ENCODE assay signal across 8 mouse cellular contexts in genomic region chr10:110727816-110728215, GRCm38 (mm10). TPM values are rescaled to one million over a fixed set of nuclear protein-coding genes. Genes with fewer than 3 reads are reported as not detected.
DNase-seq lines count a peak whose midpoint lies in the region; ATAC-seq and TF ChIP-seq lines count a peak whose summit lies in the region.

No protein-coding gene starts in this region.

- no peak overlapping the region for H3K4me3 ChIP-seq in cerebellum, adult 2 months (replicated peaks; ENCODE audit: insufficient read depth, low read depth, low read length)
- H3K4me3 ChIP-seq in neural tube, embryonic 15.5 days (replicated peaks), result no peak overlapping the region
- no peak overlapping the region for H3K4me3 ChIP-seq in intestine, embryonic 16.5 days (ENCODE audit: low read length)

- H3K4me2 ChIP-seq in neural tube, embryonic 15.5 days, result no peak overlapping the region
- H3K4me2 ChIP-seq in intestine, embryonic 16.5 days (ENCODE audit: low read depth, low read length), result no peak overlapping the region

- WGBS in cerebellum, adult 2 months, result 65% methylated on average over 4 of the region's 4 CpGs
- 66% methylated on average over 4 of the region's 4 CpGs for WGBS in neural tube, embryonic 15.5 days
- 48% methylated on average over 4 of the region's 4 CpGs for WGBS in intestine, embryonic 16.5 days

- H3K27ac ChIP-seq in cerebellum, adult 2 months (ENCODE audit: insufficient read depth, low read length), result no peak overlapping the region
- H3K27ac ChIP-seq in neural tube, embryonic 15.5 days (replicated peaks), result no peak overlapping the region
- no peak overlapping the region for H3K27ac ChIP-seq in intestine, embryonic 16.5 days (ENCODE audit: low read length)

- H3K9me3 ChIP-seq in neural tube, embryonic 15.5 days (replicated peaks), result no peaks in the 10 kb centered on the region
- no peaks in the 10 kb centered on the region for H3K9me3 ChIP-seq in intestine, embryonic 16.5 days (ENCODE audit: control insufficient read depth, low read length)

- no peaks in the 10 kb centered on the region for H3K36me3 ChIP-seq in neural tube, embryonic 15.5 days
- H3K36me3 ChIP-seq in intestine, embryonic 16.5 days (ENCODE audit: control insufficient read depth, insufficient read depth, low read length), result no peaks in the 10 kb centered on the region

- no peaks in the 10 kb centered on the region for H3K4me1 ChIP-seq in cerebellum, adult 2 months (ENCODE audit: control insufficient read depth, insufficient read depth, low read length)
- no peaks in the 10 kb centered on the region for H3K4me1 ChIP-seq in neural tube, embryonic 15.5 days
- H3K4me1 ChIP-seq in intestine, embryonic 16.5 days (ENCODE audit: control insufficient read depth, insufficient read depth, low read length), result no peaks in the 10 kb centered on the region

- TF ChIP-seq CTCF in cerebellum, adult 2 months (IDR thresholded peaks at IDR 0.05; ENCODE audit: borderline replicate concordance, insufficient read depth, low read depth, low read length), result peak; percentile 58

- no peak for ATAC-seq in neural tube, embryonic 15.5 days (ENCODE audit: low FRiP score)
- peak; percentile 42; the same call in 1 of the 2 replicates for ATAC-seq in intestine, embryonic 16.5 days

- TF ChIP-seq POLR2A in cerebellum, adult 2 months (IDR thresholded peaks at IDR 0.05; ENCODE audit: borderline replicate concordance, insufficient read depth, low read length), result no peak

- no peak overlapping the region for H3K9ac ChIP-seq in neural tube, embryonic 15.5 days (replicated peaks)
- no peak overlapping the region for H3K9ac ChIP-seq in intestine, embryonic 16.5 days (ENCODE audit: low read depth, low read length)

- peak in 1 of 2 experiments; percentile 29 for DNase-seq in cerebellum, adult 2 months
- no peak for DNase-seq in cerebellum, adult 11 months
- DNase-seq in neural tube, embryonic 10.5 days (ENCODE audit: extremely low spot score, low spot score), result peak; percentile 68
- peak; percentile 28 for DNase-seq in c-Kit-positive CD71-positive TER-119-negative erythroid progenitor cells, embryonic 14.5 days (ENCODE audit: low read depth)
- DNase-seq in lung, postnatal 36 days, result peak; percentile 70
- peak; percentile 69 for DNase-seq in thymus, postnatal 4 days

- no peaks in the 10 kb centered on the region for H3K27me3 ChIP-seq in cerebellum, adult 2 months (ENCODE audit: control insufficient read depth, insufficient read depth, low read length)
- H3K27me3 ChIP-seq in neural tube, embryonic 15.5 days (replicated peaks), result no peaks in the 10 kb centered on the region
- H3K27me3 ChIP-seq in intestine, embryonic 16.5 days (replicated peaks; ENCODE audit: control insufficient read depth, insufficient read depth, low read length), result no peaks in the 10 kb centered on the region

RNA-seq across cellular contexts. Expression of gene E2f7, which starts 17.4 kb away (rescaled TPM):
- polyA plus RNA-seq in cerebellum, adult 2 months (2012; rRNA removed), result 0.38 and 0.43 TPM in 2 replicates
- polyA plus RNA-seq in neural tube, embryonic 15.5 days (2015; fragmentation: Nextera tagmentation; extraction: Ambion mirVana), result 5.6 and 8.7 TPM in 2 replicates
- polyA plus RNA-seq in intestine, embryonic 16.5 days (2015; fragmentation: Nextera tagmentation; extraction: Ambion mirVana), result 11.0 and 12.4 TPM in 2 replicates
